In genomic region chr5:66675983-66676382, GRCm38 (mm10) we compare ENCODE assay signal across 8 mouse cellular contexts. TPM values are rescaled to one million over a fixed set of nuclear protein-coding genes. Genes with fewer than 3 reads are reported as not detected.
DNase-seq lines count a peak whose midpoint lies in the region; ATAC-seq and TF ChIP-seq lines count a peak whose summit lies in the region.

Gene Uchl1, plus strand, starts transcription at chr5:66676091.

- no peaks in the 10 kb centered on the region for H3K36me3 ChIP-seq in G1E (replicated peaks)
- H3K36me3 ChIP-seq in hindbrain, embryonic 10.5 days, result peaks cover 13% of the 10 kb centered on the region
- H3K36me3 ChIP-seq in lung, embryonic 14.5 days (ENCODE audit: insufficient read depth), result no peaks in the 10 kb centered on the region

- H3K9me3 ChIP-seq in G1E (replicated peaks), result peaks cover 48% of the 10 kb centered on the region
- no peaks in the 10 kb centered on the region for H3K9me3 ChIP-seq in hindbrain, embryonic 10.5 days
- no peaks in the 10 kb centered on the region for H3K9me3 ChIP-seq in lung, embryonic 14.5 days (ENCODE audit: low read depth, low read length)

- ATAC-seq in G1E (ENCODE audit: extremely low read depth, insufficient number of reproducible peaks, low FRiP score, poor library complexity, severe bottlenecking), result no peak
- peak; percentile 87 for ATAC-seq in lung, embryonic 14.5 days (ENCODE audit: insufficient read depth)

- no peak for TF ChIP-seq CTCF in G1E (IDR thresholded peaks at IDR 0.05; ENCODE audit: low read depth, low read length)
- TF ChIP-seq CTCF in lung, embryonic 14.5 days (IDR thresholded peaks at IDR 0.05; ENCODE audit: low read depth), result no peak

- H3K27me3 ChIP-seq in G1E (ENCODE audit: insufficient read depth, low read length), result no peaks in the 10 kb centered on the region
- H3K27me3 ChIP-seq in hindbrain, embryonic 10.5 days (ENCODE audit: insufficient read depth, poor library complexity, severe bottlenecking), result peaks cover 27% of the 10 kb centered on the region
- H3K27me3 ChIP-seq in lung, embryonic 14.5 days (ENCODE audit: insufficient read depth, low read length), result peaks cover 41% of the 10 kb centered on the region

- under 1% methylated on average over 20 of the region's 20 CpGs for WGBS in hindbrain, embryonic 10.5 days
- WGBS in lung, embryonic 14.5 days, result under 1% methylated on average over 20 of the region's 20 CpGs

- H3K27ac ChIP-seq in hindbrain, embryonic 10.5 days, result peak within 1 kb of the TSS; percentile 89
- H3K27ac ChIP-seq in lung, embryonic 14.5 days (ENCODE audit: low read depth), result no peak within 1 kb of the TSS

- no peak for DNase-seq in G1E (ENCODE audit: low spot score)
- peak; percentile 88 to 93 for DNase-seq in cerebellum, adult 18-20 months
- DNase-seq in forelimb bud, embryonic 11.5 days (ENCODE audit: low read depth, low spot score), result peak; percentile 91
- peak; percentile 96 for DNase-seq in hindbrain, embryonic 10.5 days (ENCODE audit: low spot score)
- peak; percentile 80 for DNase-seq in layer of hippocampus, adult 9-10 months (ENCODE audit: low spot score)
- peak; percentile 81 for DNase-seq in lung, embryonic 14.5 days
- DNase-seq in retina, adult 2 months (ENCODE audit: low read depth, low spot score), result peak; percentile 56
- peak; percentile 78 to 87 for DNase-seq in thymus, postnatal 36 days

- no peaks in the 10 kb centered on the region for H3K4me1 ChIP-seq in G1E (ENCODE audit: insufficient read depth, low read depth, low read length)
- H3K4me1 ChIP-seq in hindbrain, embryonic 10.5 days (replicated peaks), result peaks cover 50% of the 10 kb centered on the region
- peaks cover 7% of the 10 kb centered on the region; the same call in 1 of the 2 replicates for H3K4me1 ChIP-seq in lung, embryonic 14.5 days (ENCODE audit: insufficient read depth)

- H3K4me2 ChIP-seq in lung, embryonic 14.5 days, result peak within 1 kb of the TSS; percentile 95

- peak within 1 kb of the TSS; percentile 30; the same call in 1 of the 2 replicates for H3K4me3 ChIP-seq in G1E (ENCODE audit: low read depth, low read length)
- H3K4me3 ChIP-seq in hindbrain, embryonic 10.5 days, result peak within 1 kb of the TSS; percentile 79
- peak within 1 kb of the TSS; percentile 51 for H3K4me3 ChIP-seq in lung, embryonic 14.5 days (ENCODE audit: low read depth, low read length)

- peak within 1 kb of the TSS; percentile 40 for H3K9ac ChIP-seq in lung, embryonic 14.5 days

RNA-seq across cellular contexts. Expression of gene Uchl1, which starts in this region (rescaled TPM):
- total RNA-seq in G1E (2014; fragmentation: Nextera tagmentation), result not detected in 2 replicates
- 0.33 TPM in 1 of 2 replicates, not detected in the other for total RNA-seq in G1E (2017)
- not detected in 2 replicates for polyA plus RNA-seq in G1E (2012)
- polyA plus RNA-seq in hindbrain, embryonic 10.5 days (2016; fragmentation: Nextera tagmentation; extraction: Ambion mirVana), result 287 and 400 TPM in 2 replicates
- polyA plus RNA-seq in lung, embryonic 14.5 days (2014; fragmentation: Nextera tagmentation; extraction: Ambion mirVana), result 60.5 and 61.0 TPM in 2 replicates

Comparison
In these comparisons a context has a peak if more than half of its experiments do, and no peak if none do; other contexts are left out.
1. RNA of gene Uchl1 (polyA plus RNA-seq): 287 to 400 TPM in hindbrain, embryonic 10.5 days and 60.5 to 61.0 TPM in lung, embryonic 14.5 days; not detected in G1E; every median in the first group is over 10 times any median in the second.
2. Peak in every context shown above with its lines, with median percentiles within 50 percentile points of each other: H3K4me3 ChIP-seq.